Mouse (Mus musculus): ENCODE measurements around the gene Ddx31. TPM values are rescaled to one million over a fixed set of nuclear protein-coding genes. Genes with fewer than 3 reads are reported as not detected.

Ddx31 gene
- polyA plus RNA-seq (2012; rRNA removed), result 12.5 and 12.9 TPM in 2 replicates

DNA sequence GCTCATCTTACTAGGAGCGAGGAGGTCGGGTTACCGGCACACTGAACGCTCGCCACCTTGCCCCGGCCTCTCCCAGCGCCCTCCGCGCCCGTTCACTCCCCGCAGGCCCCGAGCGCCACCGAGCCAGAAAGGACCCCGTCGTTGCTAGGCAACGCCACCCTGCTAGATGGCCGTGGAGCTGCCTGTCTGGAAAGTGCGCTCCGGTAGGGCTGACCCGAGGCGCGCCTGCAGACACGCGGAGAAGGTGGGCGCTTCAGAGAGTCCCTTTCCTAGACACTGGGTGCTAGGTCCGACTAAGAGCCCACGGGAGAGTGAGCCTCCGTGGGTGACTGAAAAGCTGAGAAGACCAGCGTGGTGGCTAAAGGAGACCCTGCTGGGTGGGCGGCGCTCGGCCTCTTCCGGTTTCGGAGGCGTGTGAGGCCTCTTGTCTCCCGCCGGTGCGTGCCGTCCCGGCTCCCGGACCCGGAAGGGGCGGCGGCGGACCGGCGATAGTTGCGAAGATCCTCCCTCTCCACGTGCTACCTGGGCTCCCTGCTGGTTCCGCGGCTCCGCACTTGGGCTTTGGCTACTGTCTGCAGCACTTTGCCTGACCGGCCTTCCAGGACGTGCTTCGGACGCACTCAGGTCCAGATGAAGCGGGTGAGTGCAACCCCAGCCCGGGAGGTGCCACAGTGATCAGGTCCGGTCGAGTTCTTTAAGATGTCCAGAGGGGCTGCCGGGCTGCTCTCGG lies at the start of gene Ddx31, which contains the start of gene Gtf3c4:
Gene Ddx31 (plus strand): TSS at position 185 of the 730 bp plus-strand sequence.
Gene Gtf3c4 (minus strand): TSS at position 139 of the 730 bp plus-strand sequence.

DNA sequence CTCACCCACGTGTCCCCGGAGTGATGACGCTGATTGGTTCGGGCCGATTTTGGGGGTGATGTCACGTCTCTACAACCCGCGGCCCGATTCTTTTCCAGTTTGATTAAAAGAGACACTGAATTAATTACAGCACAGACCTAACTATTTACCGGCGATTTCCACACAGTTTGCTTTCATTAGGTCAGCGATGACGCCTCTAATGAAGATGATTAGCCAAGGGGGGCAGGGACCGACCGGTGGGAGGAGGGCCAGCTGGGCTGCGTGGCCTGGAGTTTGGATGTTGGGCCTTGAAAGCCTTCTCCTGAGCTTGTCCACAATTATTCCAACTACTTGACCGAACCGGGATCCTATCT lies 76.3 kb downstream of the Ddx31 start, which contains the start of gene Barhl1:
Gene Barhl1 (minus strand): TSS at position 156 of the 353 bp plus-strand sequence.

Other genes with a start within 250 kb of the Ddx31 start
- gene Gfi1b, start 218.4 kb upstream of the Ddx31 start, polyA plus RNA-seq (2012; rRNA removed), result 0.03 TPM in 1 of 2 replicates, not detected in the other
- 38.8 and 39.1 TPM in 2 replicates for gene Tsc1, start 199.2 kb upstream of the Ddx31 start, polyA plus RNA-seq (2012; rRNA removed)
- gene Spaca9, start 140.7 kb upstream of the Ddx31 start, polyA plus RNA-seq (2012; rRNA removed), result 0.88 and 1.3 TPM in 2 replicates
- 1.7 and 2.0 TPM in 2 replicates for gene Ak8, start 140.2 kb upstream of the Ddx31 start, polyA plus RNA-seq (2012; rRNA removed)
- 23.3 and 23.5 TPM in 2 replicates for gene Gtf3c4, start within 50 bp of the Ddx31 start, polyA plus RNA-seq (2012; rRNA removed)
- 10.6 and 13.4 TPM in 2 replicates for gene Barhl1, start 76.3 kb downstream of the Ddx31 start, polyA plus RNA-seq (2012; rRNA removed)
- 0.61 and 1.4 TPM in 2 replicates for gene Cfap77, start 214.7 kb downstream of the Ddx31 start, polyA plus RNA-seq (2012; rRNA removed)
- 16.9 and 17.8 TPM in 2 replicates for gene Ttf1, start 219.9 kb downstream of the Ddx31 start, polyA plus RNA-seq (2012; rRNA removed)

Measured in central nervous system, embryonic 18 days (tissue).